Mouse (Mus musculus): ENCODE measurements around the gene Stom. TPM values are rescaled to one million over a fixed set of nuclear protein-coding genes. Genes with fewer than 3 reads are reported as not detected.
A peak's percentile ranks its signal among the peaks of the same experiment; 100 is the strongest.

Stom gene
- 10 to 100 TPM; 50.4 to 54.6 TPM for total RNA-seq (2021)
- polyA plus RNA-seq (2012; rRNA removed): 14.1 and 15.0 TPM in 2 replicates
- long read RNA-seq, transcript Stom-201 (7 exons, 2,787 nt): major isoform, 47 of 49 reads
- long read RNA-seq, partial matches to known transcripts: 0 of 49 reads
- long read RNA-seq, other reads (novel, unspliced or antisense): 2 of 49 reads

GRCm38 (mm10) chr2:35336388-35337280 lies at the start of gene Stom:
Gene Stom, minus strand, starts transcription at chr2:35336976.
- peak; percentile 100 for DNase-seq

GRCm38 (mm10) chr2:35385441-35385871 lies 48.7 kb upstream of the Stom start:
- DNase-seq: no peak

DNA sequence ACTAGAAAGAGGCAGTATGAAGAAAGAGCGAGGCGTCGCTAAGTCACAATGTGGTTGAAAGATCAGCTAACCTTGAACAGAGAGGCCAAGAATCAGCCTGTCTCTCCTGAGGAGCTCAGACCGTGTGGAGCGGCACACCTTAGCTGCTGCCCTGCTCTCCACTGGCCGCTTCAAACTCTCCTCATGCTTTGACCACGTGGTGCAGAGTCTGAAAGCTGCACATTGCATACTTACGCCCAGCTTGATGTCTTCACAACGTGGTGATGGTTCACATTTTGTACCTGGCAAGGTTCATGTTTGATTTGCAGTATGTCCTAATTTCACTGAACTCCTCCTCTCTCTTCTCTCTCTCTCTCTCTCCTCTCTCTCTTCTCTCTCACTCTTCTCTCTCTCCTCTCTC lies 42.5 kb upstream of the Stom start:
- no peak for DNase-seq

DNA sequence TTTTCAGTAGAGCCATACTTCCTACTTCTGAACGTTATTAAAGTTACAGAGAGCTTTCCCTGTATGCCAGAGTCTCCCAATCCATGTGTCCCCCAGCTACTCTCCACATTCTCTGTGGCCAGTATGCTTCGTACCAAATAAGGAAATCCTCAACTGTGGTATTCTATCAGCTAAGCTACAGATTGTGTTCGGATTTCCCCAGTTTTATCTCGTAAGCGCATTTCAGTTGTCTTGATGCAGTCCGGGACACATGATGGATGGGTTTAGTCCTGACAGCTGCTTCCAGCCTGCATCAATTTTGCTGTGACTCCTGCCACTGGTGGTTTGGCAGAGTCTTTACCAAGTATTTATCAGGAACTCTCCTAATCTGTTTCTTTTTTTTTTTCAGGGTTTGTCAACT lies 40.8 kb upstream of the Stom start:
- DNase-seq: no peak

GRCm38 (mm10) chr2:35373003-35373402 lies 36.2 kb upstream of the Stom start:
- DNase-seq: no peak

- DNase-seq: no peak
These were observed 33.9 kb upstream of the Stom start for GRCm38 (mm10) chr2:35370686-35371085.

- DNase-seq: no peak
These were observed 30.9 kb upstream of the Stom start, which contains the start of gene 4930568D16Rik for GRCm38 (mm10) chr2:35367629-35368028. Gene 4930568D16Rik, minus strand, starts transcription at chr2:35367729.

DNA sequence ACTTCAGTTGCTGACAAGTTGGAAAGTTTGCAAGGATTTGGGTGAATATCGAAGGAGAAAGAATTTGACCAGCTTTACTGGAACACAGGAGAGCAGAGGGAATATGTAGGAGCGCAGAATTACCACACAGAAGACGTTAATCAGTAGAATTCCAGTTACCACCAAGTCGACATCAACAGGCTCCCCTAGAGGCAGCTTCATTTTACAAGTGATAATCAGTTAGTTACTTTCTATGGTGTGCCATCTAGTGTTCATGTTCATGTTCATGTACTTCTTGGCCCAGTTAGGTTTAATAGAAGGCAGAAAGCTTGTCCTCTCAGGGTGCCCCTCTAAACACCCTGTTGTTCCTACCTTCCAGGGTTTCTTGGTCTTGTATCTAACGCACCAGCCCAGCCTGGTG lies 12.4 kb upstream of the Stom start:
- DNase-seq: no peak

DNA sequence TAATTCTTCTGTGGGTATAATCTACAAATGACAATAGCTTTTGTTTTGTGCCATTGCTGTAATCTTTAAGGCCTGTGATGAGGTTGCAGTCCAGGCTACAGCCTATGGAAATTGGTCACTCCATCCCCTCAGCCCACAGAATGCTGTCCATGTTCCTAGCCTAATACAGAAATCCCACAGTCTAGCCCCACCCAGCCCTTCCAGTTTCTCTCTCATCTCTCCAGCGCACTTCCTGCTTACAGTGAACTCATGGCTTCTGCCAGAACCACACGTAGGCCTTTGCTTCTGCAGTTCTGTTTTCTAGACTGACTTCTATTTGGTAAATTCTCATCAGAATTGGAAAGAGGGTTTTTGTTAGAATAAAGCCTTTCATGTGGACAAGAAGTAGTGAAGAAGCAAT lies 9.2 kb upstream of the Stom start:
- DNase-seq: no peak

- no peak for DNase-seq
These were observed 5.8 kb upstream of the Stom start for GRCm38 (mm10) chr2:35342605-35343004.

- DNase-seq: peak; percentile 70
These were observed 1.9 kb upstream of the Stom start for GRCm38 (mm10) chr2:35338707-35339106.

- DNase-seq: no peak
These were observed 1.3 kb upstream of the Stom start for GRCm38 (mm10) chr2:35338036-35338435.

DNA sequence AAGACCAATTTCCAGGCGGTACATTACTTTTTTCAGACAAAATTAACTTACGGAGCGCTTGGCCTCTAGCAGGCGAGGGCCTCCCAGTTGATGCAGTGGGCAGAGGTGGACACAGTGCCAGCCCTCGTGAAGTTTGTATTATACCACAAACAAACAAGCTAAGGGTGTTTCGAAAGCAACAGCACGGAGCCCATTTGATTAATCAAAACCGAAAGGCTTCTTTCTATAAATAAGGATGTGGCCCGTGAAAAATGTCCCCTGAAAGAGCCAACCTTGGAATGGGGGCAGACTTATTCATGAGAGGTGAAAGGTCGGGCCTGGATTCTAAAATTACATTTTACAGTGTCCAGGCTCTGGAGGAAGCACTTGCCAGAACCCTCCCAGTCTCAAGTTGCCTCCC lies 643 bp upstream of the Stom start:
- DNase-seq: peak; percentile 43

DNA sequence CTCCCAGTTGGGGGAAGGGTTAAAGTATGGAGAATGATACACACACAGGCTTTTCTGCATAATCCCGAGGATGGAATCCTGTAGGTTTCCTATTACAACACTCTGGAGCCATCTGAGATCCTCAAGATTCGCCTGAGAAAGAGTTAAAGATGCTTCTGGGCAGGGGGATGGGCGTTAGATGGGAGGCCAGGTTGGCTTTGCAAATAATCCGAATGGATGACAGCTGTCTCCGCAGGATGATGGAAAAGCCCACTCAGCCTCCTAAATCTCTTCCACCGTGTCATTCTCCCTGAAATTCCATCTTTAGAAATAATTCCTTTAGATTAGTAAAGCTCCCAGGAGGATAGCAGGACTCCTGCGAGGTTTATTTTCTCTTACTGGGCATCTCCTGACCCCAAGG lies 1.2 kb downstream of the Stom start:
- DNase-seq: no peak

DNA sequence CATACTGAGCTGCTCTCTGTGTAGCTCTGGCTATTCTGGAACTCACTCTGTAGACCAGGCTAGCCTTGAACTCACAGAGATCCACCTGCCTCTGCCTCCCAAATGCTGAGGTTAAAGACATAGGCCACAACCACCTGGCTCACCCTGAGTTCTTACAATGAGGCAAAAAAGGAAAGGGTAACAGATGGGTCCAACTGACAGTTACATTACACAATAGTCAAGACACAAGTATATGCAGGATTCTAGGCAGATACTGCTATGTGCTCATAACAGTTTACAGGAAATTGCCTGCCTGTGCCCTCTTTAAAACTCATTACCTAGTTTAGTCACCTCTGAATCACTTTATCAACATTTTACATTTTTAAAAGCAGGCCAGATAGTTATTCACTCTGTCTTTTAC lies 3.1 kb downstream of the Stom start:
- DNase-seq: no peak

GRCm38 (mm10) chr2:35331205-35331604 lies 5.6 kb downstream of the Stom start:
- DNase-seq: no peak

DNA sequence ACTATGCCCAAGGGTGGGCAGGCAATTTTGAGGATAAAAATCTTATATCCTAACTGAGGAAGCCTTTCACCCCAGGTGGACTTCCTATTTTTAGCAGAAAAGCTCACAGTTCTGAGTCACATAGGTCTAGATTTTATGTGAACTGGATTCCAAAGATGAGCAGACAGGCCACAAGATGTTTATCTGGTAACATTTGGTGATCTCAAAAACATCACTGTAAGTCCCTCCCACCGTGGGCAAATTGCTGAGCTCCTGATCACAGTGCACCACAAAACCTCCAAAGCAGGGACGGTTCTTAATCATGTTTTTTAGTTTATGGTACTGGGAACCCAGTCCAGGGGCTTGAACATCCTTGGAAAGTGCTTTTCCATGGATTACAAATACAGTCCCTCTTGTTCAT lies 7.7 kb downstream of the Stom start:
- DNase-seq: no peak

DNA sequence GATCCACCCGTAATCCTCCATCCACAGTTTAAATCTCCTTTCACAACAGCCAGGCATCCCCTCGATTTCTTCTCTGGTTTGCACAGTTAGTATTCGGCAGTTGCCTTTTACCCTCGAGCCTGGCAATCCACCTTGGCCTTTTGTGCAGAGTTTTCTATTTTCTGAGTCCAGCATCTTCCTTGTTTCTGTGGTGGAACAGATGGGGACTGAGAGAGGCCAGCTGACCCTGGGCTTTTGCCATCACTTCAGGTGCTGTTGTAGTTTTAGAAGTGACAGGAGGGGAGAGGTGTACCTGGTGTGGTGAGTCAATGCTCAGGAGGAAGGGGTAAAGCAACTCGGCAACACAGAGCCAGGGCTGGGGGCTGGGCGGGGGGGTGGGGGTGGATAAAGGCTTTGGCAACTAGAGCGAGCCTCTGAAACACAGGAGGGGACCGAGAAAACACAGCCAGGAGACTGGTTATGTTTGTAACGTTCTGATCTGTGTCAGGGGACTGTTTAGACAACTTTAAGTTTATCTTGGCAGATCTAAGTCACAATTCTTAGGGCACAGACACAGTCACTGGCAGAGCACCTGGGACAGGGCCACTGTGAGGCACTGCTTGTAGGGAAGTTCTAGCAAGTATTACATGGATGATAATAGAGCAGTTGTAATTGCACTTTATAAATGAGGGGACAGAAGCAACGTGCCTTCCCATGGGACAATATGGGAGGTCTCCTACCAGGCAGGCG lies 8.5 kb downstream of the Stom start:
- DNase-seq: no peak

DNA sequence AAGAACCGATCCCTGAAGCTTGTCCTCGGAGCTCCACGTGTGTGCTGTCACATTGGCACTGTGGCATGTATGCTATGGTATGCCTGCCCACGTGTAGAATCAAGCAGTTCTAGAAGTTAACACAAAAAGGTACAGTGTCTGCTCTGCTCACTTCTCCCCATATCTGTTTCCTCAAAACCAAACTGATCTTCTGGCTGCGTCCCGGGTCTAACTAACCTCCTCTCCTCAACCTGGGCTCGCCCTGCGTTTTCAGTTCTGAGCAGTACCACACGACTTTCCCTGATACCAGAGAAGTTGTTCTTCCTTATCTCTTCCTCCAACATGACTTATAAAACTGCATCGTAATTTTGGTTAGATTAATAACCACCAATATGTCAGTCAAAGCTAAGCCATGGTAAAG lies 9.2 kb downstream of the Stom start:
- no peak for DNase-seq

DNA sequence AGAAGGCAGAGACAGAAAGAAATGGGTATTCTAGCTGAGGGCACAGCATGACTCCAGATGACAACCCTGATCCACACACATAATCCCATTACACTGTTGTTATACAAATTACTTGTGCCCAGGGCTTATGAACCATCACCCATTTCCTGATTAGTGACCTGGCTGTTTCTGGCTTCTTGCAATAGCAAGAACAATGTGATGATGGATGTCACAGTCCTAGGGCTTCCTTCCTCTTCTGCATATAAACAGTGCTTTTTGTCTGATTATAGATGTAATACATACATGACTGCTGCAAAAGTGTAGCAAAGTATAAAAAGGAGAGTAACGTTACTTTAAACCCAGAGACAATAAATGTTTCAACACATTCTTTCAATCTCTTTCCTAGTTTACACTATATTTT lies 9.8 kb downstream of the Stom start:
- no peak for DNase-seq

GRCm38 (mm10) chr2:35325930-35326329 lies 10.8 kb downstream of the Stom start:
- DNase-seq: no peak

DNA sequence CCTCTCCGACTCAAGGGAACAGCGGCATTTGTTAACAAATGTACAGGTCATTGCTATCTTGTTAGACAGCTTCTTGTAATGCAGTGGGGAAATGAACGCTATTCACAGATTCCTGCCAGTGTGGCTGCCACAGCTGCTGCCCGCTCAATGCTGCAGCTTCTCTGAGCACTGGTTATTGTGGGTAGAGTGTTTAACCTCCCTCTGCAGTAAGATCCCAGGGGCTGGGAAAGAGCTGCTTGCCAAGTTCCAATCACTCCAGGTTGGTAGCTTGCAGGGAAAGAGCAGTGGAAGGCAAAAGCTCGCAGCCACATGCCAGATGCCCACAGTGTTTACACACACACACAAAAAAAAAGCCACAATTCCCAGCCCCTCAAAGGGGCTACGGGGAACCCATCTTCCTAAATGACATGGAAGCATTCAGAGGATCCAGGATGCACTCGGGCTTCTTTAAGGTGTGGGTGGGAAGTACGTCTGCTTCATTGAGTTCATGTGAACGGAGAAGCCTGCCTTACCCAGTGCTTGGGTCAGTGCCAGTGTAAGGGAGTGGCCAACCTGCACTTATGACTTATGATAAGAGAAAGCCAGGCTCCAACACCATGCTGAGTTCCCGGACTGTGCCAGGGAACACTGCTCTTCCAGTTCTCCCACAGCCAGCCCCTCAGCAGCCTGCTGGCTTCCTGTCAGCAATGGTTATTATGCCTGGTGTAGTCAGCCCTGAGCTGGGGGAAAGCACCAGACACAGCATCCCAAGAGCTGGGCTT lies 14.2 kb downstream of the Stom start:
- DNase-seq: no peak

Measured in adrenal gland, adult 2 months (tissue).